Mouse (Mus musculus): ENCODE measurements at regions not wholly inside any gene's neighbourhood (a gene's known extent, or its start where the extent isn't known, plus 50 kb on each side); places are given as distances from the start of the nearest gene placed in this dataset.

GRCm38 (mm10) chr1:137452749-137453148, 492.5 kb upstream of the Nr5a2 start:
- no peak for DNase-seq (ENCODE audit: low spot score in 2 of 2)

- no peak for DNase-seq (ENCODE audit: low spot score in 2 of 2)
Measured at GRCm38 (mm10) chr1:137446497-137446896, 486.2 kb upstream of the Nr5a2 start.

GRCm38 (mm10) chr1:137428110-137428509, 467.9 kb upstream of the Nr5a2 start:
- DNase-seq (ENCODE audit: low spot score in 2 of 2) = no peak

GRCm38 (mm10) chr1:137418388-137418787, 458.1 kb upstream of the Nr5a2 start:
- DNase-seq (ENCODE audit: low spot score in 2 of 2) = no peak

- DNase-seq (ENCODE audit: low spot score in 2 of 2) = no peak
Measured at GRCm38 (mm10) chr1:137396736-137397135, 436.5 kb upstream of the Nr5a2 start.

- DNase-seq (ENCODE audit: low spot score in 2 of 2) = no peak
Measured at GRCm38 (mm10) chr1:137387509-137387908, 427.3 kb upstream of the Nr5a2 start.

GRCm38 (mm10) chr1:137378072-137378985, 418.1 kb upstream of the Nr5a2 start:
- DNase-seq (ENCODE audit: low spot score in 2 of 2) = no peak

- no peak for DNase-seq (ENCODE audit: low spot score in 2 of 2)
Measured at GRCm38 (mm10) chr1:137376685-137377084, 416.4 kb upstream of the Nr5a2 start.

- DNase-seq (ENCODE audit: low spot score in 2 of 2) = no peak
Measured at GRCm38 (mm10) chr1:137374641-137375040, 414.4 kb upstream of the Nr5a2 start.

- no peak for DNase-seq (ENCODE audit: low spot score in 2 of 2)
Measured at GRCm38 (mm10) chr1:137373509-137374420, 413.5 kb upstream of the Nr5a2 start.

GRCm38 (mm10) chr1:137372236-137372635, 412.0 kb upstream of the Nr5a2 start:
- DNase-seq (ENCODE audit: low spot score in 2 of 2) = no peak

- no peak for DNase-seq (ENCODE audit: low spot score in 2 of 2)
Measured at GRCm38 (mm10) chr1:137364396-137364795, 404.1 kb upstream of the Nr5a2 start.

- DNase-seq (ENCODE audit: low spot score in 2 of 2) = no peak
Measured at GRCm38 (mm10) chr1:137363969-137364368, 403.7 kb upstream of the Nr5a2 start.

GRCm38 (mm10) chr1:137363561-137363960, 403.3 kb upstream of the Nr5a2 start:
- no peak for DNase-seq (ENCODE audit: low spot score in 2 of 2)

- DNase-seq (ENCODE audit: low spot score in 2 of 2) = no peak
Measured at GRCm38 (mm10) chr1:137360688-137361570, 400.7 kb upstream of the Nr5a2 start.

GRCm38 (mm10) chr1:137355941-137356512, 395.8 kb upstream of the Nr5a2 start:
- DNase-seq (ENCODE audit: low spot score in 2 of 2) = no peak

GRCm38 (mm10) chr1:137352390-137353027, 392.3 kb upstream of the Nr5a2 start:
- DNase-seq (ENCODE audit: low spot score in 2 of 2) = no peak

- no peak for DNase-seq (ENCODE audit: low spot score in 2 of 2)
Measured at GRCm38 (mm10) chr1:137334137-137334536, 373.9 kb upstream of the Nr5a2 start.

- DNase-seq (ENCODE audit: low spot score in 2 of 2) = no peak
Measured at GRCm38 (mm10) chr1:137332108-137332769, 372.0 kb upstream of the Nr5a2 start.

GRCm38 (mm10) chr1:137331746-137332107, 371.5 kb upstream of the Nr5a2 start:
- DNase-seq (ENCODE audit: low spot score in 2 of 2) = no peak

Measured in heart, adult 9 months (tissue).